Mouse (Mus musculus): ENCODE results near the gene Fer1l4. TPM values are rescaled to one million over a fixed set of nuclear protein-coding genes. Genes with fewer than 3 reads are reported as not detected.

The Fer1l4 gene
- polyA plus RNA-seq, 1 experiment from 2014 or later = 10.1 TPM

DNA sequence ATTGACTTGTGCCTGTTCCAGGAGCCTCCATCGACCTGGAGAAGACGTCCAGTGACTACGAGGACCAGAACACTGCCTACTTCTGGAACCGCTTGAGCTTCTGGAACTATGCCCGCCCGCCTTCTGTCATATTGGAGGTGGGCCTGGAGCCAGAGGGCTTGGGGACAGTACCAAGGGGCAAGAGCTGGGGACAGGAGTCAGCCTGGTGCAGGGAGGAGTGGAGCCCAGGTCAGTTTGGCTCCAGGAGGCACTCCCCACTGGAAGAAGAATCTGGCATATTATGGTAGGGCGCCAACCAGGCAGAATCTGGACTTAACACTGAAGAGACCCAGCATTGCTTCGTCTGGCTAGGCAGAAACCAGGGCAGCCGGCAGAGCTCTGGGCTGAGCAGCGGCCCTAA, 15.2 kb upstream of the Fer1l4 start:
- no peak overlapping the region for H3K4me3 ChIP-seq (ENCODE audit: low read depth, low read length)
- DNase-seq (ENCODE audit: low spot score) (no peak), ATAC-seq (ENCODE audit: low FRiP score, low TSS enrichment) (no peak)
- H3K9me3 ChIP-seq (ENCODE audit: control insufficient read depth, low read length) = no peaks in the 10 kb centered on the region
- H3K4me1 ChIP-seq (replicated peaks; ENCODE audit: control insufficient read depth, insufficient read depth) = no peaks in the 10 kb centered on the region
- no peak for TF ChIP-seq CTCF (IDR thresholded peaks at IDR 0.05; ENCODE audit: low read depth)
- no peak for TF ChIP-seq EP300 (optimal IDR thresholded peaks at IDR 0.05)
- H3K27me3 ChIP-seq (ENCODE audit: control insufficient read depth, insufficient read depth, low read length) = no peaks in the 10 kb centered on the region
- 0 out of 2 replicates have a peak, but pooled peaks cover 3% of the 10 kb centered on the region for H3K36me3 ChIP-seq (ENCODE audit: control insufficient read depth, insufficient read depth, low read length)
- 87% methylated on average over 10 of the region's 10 CpGs for WGBS
- no peak overlapping the region for H3K4me2 ChIP-seq (replicated peaks; ENCODE audit: low read depth)
- H3K27ac ChIP-seq (replicated peaks) = no peak overlapping the region
- no peak overlapping the region for H3K9ac ChIP-seq (ENCODE audit: low read length)

GRCm38 (mm10) chr2:156066126-156066525, 13.4 kb upstream of the Fer1l4 start:
- no peak for DNase-seq (ENCODE audit: low spot score)

DNA sequence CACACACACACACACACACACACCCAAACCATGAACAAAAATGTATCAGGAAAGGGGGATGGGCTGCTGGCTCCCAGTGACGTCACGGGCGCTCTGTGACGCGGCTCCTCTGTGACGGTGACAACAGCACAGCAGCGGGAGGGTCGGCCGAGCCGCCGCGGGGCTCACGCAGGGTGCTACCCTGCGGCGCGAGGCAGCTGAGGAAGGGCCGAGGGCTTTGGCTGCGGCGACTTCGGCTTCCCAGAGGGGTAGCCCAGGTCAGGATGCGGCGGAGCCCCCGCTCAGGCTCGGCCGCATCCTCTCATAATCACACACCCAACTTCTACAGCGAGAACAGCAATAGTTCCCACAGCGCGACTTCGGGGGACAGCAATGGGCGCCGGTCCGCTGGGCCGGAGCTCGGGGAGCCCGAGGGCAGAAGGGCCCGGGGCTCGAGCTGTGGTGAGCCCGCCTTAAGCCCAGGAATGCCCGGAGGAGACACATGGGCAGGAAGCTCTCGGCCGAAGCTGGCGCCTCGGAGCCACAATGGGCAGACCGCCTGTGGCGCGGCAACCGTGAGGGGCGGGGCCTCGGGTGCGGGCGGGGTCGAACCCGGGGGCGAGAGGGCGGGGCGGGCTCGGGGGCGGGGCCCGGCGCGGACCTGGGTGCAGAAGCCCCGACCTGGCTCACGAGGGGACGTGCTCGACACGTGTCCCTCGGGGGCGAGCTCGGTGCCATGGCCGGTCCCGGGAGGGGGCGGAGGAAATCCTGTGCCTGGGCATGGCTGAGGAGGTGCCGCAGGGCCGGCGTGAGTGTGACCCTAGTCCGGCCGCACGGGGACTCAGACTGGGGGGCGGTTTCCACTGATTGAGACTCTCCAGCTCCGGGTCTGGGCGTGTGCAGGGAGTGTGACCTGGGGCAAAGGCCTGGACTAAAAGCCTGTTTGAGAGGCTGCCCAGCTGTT, 12.6 kb upstream of the Fer1l4 start, which contains the start of gene Spag4:
Gene Spag4 (plus strand): TSS at position 77 of the 943 bp plus-strand sequence.
- under 1% methylated on average over 67 of the region's 81 CpGs for WGBS

More at GRCm38 (mm10) chr2:156066126-156066525, 13.4 kb upstream of the Fer1l4 start:
- peak overlapping the region; percentile 63 for H3K4me3 ChIP-seq (ENCODE audit: low read depth, low read length)
- H3K27ac ChIP-seq (replicated peaks) = no peak overlapping the region
- ATAC-seq (ENCODE audit: low FRiP score, low TSS enrichment) = peak; percentile 8; the same call in 1 of the 2 replicates
- H3K27me3 ChIP-seq (ENCODE audit: control insufficient read depth, insufficient read depth, low read length) = no peaks in the 10 kb centered on the region
- no peaks in the 10 kb centered on the region for H3K4me1 ChIP-seq (replicated peaks; ENCODE audit: control insufficient read depth, insufficient read depth)
- TF ChIP-seq CTCF (IDR thresholded peaks at IDR 0.05; ENCODE audit: low read depth) = no peak
- no peak for TF ChIP-seq EP300 (optimal IDR thresholded peaks at IDR 0.05)
- H3K9me3 ChIP-seq (ENCODE audit: control insufficient read depth, low read length) = no peaks in the 10 kb centered on the region
- 38% methylated on average over 10 of the region's 10 CpGs for WGBS
- H3K9ac ChIP-seq (ENCODE audit: low read length) = peak overlapping the region; percentile 67
- no peaks in the 10 kb centered on the region for H3K36me3 ChIP-seq (ENCODE audit: control insufficient read depth, insufficient read depth, low read length)
- peak overlapping the region; percentile 98 for H3K4me2 ChIP-seq (replicated peaks; ENCODE audit: low read depth)

DNA sequence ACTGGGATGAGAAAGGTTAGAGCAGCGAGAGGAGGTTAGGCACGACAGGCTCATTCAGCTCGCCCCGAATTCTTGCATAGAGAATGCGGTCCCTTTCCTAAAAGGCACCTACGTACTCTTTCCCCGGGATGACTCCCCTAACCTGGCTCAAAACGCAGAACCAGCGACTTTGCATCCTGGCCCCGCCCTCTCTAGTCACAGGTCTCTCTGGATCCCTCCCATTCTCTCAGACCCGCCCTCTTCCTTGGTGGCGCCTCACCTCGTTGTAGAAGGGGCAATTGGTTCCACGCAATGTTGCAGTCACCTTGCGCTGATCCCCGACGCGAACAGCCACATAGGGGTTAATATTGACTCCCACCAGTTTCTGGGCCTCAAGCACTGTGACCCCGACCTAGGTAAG, 4.8 kb downstream of the Fer1l4 start:
- Histone ChIP-seq H3K27me3 (ENCODE audit: control insufficient read depth, insufficient read depth, low read length) (no peaks in the 10 kb centered on the region), H3K9ac (ENCODE audit: low read length) (no peak overlapping the region), H3K36me3 (ENCODE audit: control insufficient read depth, insufficient read depth, low read length) (no peaks in the 10 kb centered on the region), H3K9me3 (ENCODE audit: control insufficient read depth, low read length) (no peaks in the 10 kb centered on the region), H3K4me2 (replicated peaks; ENCODE audit: low read depth) (peak overlapping the region; percentile 36), H3K4me3 (ENCODE audit: low read depth, low read length) (0 out of 2 replicates have a peak overlapping the region, but pooled peaks have one; percentile 10), H3K27ac (replicated peaks) (peak overlapping the region; percentile 18; the same call in 1 of the 2 replicates), H3K4me1 (replicated peaks; ENCODE audit: control insufficient read depth, insufficient read depth) (no peaks in the 10 kb centered on the region)
- ATAC-seq (ENCODE audit: low FRiP score, low TSS enrichment) (peak; percentile 44; the same call in 1 of the 2 replicates), DNase-seq (ENCODE audit: low spot score) (peak; percentile 67)
- WGBS = 8% methylated on average over 19 of the region's 19 CpGs
- TF ChIP-seq EP300 (optimal IDR thresholded peaks at IDR 0.05) (no peak), CTCF (IDR thresholded peaks at IDR 0.05; ENCODE audit: low read depth) (no peak)

More for the DNA sequence above, 12.6 kb upstream of the Fer1l4 start, which contains the start of gene Spag4:
- H3K9me3 ChIP-seq (ENCODE audit: control insufficient read depth, low read length) = no peaks in the 10 kb centered on the region
- peak; percentile 75 for ATAC-seq (ENCODE audit: low FRiP score, low TSS enrichment)
- H3K36me3 ChIP-seq (ENCODE audit: control insufficient read depth, insufficient read depth, low read length) = no peaks in the 10 kb centered on the region
- peak within 1 kb of the TSS; percentile 67 for H3K9ac ChIP-seq (ENCODE audit: low read length)
- H3K4me1 ChIP-seq (replicated peaks; ENCODE audit: control insufficient read depth, insufficient read depth) = no peaks in the 10 kb centered on the region
- H3K4me3 ChIP-seq (ENCODE audit: low read depth, low read length) = peak within 1 kb of the TSS; percentile 63
- H3K27ac ChIP-seq (replicated peaks) = peak within 1 kb of the TSS; percentile 77
- no peaks in the 10 kb centered on the region for H3K27me3 ChIP-seq (ENCODE audit: control insufficient read depth, insufficient read depth, low read length)
- no peak for TF ChIP-seq EP300 (optimal IDR thresholded peaks at IDR 0.05)
- TF ChIP-seq CTCF (IDR thresholded peaks at IDR 0.05; ENCODE audit: low read depth) = no peak
- H3K4me2 ChIP-seq (replicated peaks; ENCODE audit: low read depth) = peak within 1 kb of the TSS; percentile 98
- DNase-seq (ENCODE audit: low spot score) = peak; percentile 86

GRCm38 (mm10) chr2:156042903-156043302, 9.8 kb downstream of the Fer1l4 start:
- H3K9ac ChIP-seq (ENCODE audit: low read length) = no peak overlapping the region
- H3K36me3 ChIP-seq (ENCODE audit: control insufficient read depth, insufficient read depth, low read length) = no peaks in the 10 kb centered on the region
- no peaks in the 10 kb centered on the region for H3K4me1 ChIP-seq (replicated peaks; ENCODE audit: control insufficient read depth, insufficient read depth)
- DNase-seq (ENCODE audit: low spot score) = no peak
- no peak overlapping the region for H3K4me2 ChIP-seq (replicated peaks; ENCODE audit: low read depth)
- TF ChIP-seq CTCF (IDR thresholded peaks at IDR 0.05; ENCODE audit: low read depth) = no peak
- no peak for TF ChIP-seq EP300 (optimal IDR thresholded peaks at IDR 0.05)
- no peak for ATAC-seq (ENCODE audit: low FRiP score, low TSS enrichment)
- no peak overlapping the region for H3K4me3 ChIP-seq (ENCODE audit: low read depth, low read length)
- no peaks in the 10 kb centered on the region for H3K27me3 ChIP-seq (ENCODE audit: control insufficient read depth, insufficient read depth, low read length)
- 80% methylated on average over 8 of the region's 8 CpGs for WGBS
- H3K27ac ChIP-seq (replicated peaks) = no peak overlapping the region
- H3K9me3 ChIP-seq (ENCODE audit: control insufficient read depth, low read length) = no peaks in the 10 kb centered on the region

Measured in stomach, postnatal 0 days (tissue).